10 mouse cellular contexts compared by ENCODE assay signal in genomic region chr4:132628830-132629229, GRCm38 (mm10). TPM values are rescaled to one million over a fixed set of nuclear protein-coding genes. Genes with fewer than 3 reads are reported as not detected.
A peak's percentile ranks its signal among the peaks of the same experiment; 100 is the strongest.
DNase-seq lines count a peak whose midpoint lies in the region; ATAC-seq and TF ChIP-seq lines count a peak whose summit lies in the region.
"Had no signal": no experiment of that assay in that cellular context is flagged by ENCODE, and none has a peak within 500 bp of the region (broad histone marks: within the 10 kb centered on the region; RNA-seq: fewer than 3 reads in every experiment).

No protein-coding gene starts in this region.

- H3K79me2 ChIP-seq in MEL (ENCODE audit: control insufficient read depth, insufficient read depth, low read length, poor library complexity), result no peaks in the 10 kb centered on the region

- no peak for TF ChIP-seq POLR2A in MEL (IDR thresholded peaks at IDR 0.05; ENCODE audit: control insufficient read depth in 1 of 2, insufficient read depth in 1 of 2, low read depth in 1 of 2, low read length in 2 of 2, poor library complexity in 1 of 2)

- no peak overlapping the region for H3K4me2 ChIP-seq in limb, embryonic 11.5 days (ENCODE audit: low read depth, severe bottlenecking)
- no peak overlapping the region for H3K4me2 ChIP-seq in midbrain, embryonic 15.5 days
- H3K4me2 ChIP-seq: embryonic facial prominence, embryonic 12.5 days; limb, embryonic 13.5 days had no signal

- peaks cover 0 to 13% of the 10 kb centered on the region in 2 experiments; a peak in 2 of 4 replicates for H3K36me3 ChIP-seq in MEL (ENCODE audit: control insufficient read depth in 1 of 2, insufficient read depth in 2 of 2, low read length in 2 of 2)
- no peaks in the 10 kb centered on the region for H3K36me3 ChIP-seq in limb, embryonic 11.5 days (ENCODE audit: control insufficient read depth, insufficient read depth, low read length)
- H3K36me3 ChIP-seq in midbrain, embryonic 15.5 days (replicated peaks), result no peaks in the 10 kb centered on the region
- H3K36me3 ChIP-seq: embryonic facial prominence, embryonic 12.5 days; limb, embryonic 13.5 days had no signal

- no peak overlapping the region for H3K27ac ChIP-seq in MEL (ENCODE audit: control insufficient read depth, low read depth, low read length)
- no peak overlapping the region for H3K27ac ChIP-seq in limb, embryonic 11.5 days (replicated peaks; ENCODE audit: low read depth, low read length)
- no peak overlapping the region for H3K27ac ChIP-seq in midbrain, embryonic 15.5 days
- H3K27ac ChIP-seq: embryonic facial prominence, embryonic 12.5 days; limb, embryonic 13.5 days had no signal

- H3K9ac ChIP-seq in MEL (ENCODE audit: control insufficient read depth, low read depth, low read length, poor library complexity, severe bottlenecking), result no peak overlapping the region
- H3K9ac ChIP-seq in limb, embryonic 11.5 days (ENCODE audit: low read length), result no peak overlapping the region
- no peak overlapping the region for H3K9ac ChIP-seq in midbrain, embryonic 15.5 days
- H3K9ac ChIP-seq: embryonic facial prominence, embryonic 12.5 days; limb, embryonic 13.5 days had no signal

- H3K9me3 ChIP-seq in MEL (replicated peaks; ENCODE audit: insufficient read depth, low read length), result no peaks in the 10 kb centered on the region
- no peaks in the 10 kb centered on the region for H3K9me3 ChIP-seq in limb, embryonic 11.5 days (ENCODE audit: control insufficient read depth, low read length)
- no peaks in the 10 kb centered on the region for H3K9me3 ChIP-seq in midbrain, embryonic 15.5 days
- H3K9me3 ChIP-seq: embryonic facial prominence, embryonic 12.5 days; limb, embryonic 13.5 days had no signal

- TF ChIP-seq CTCF in MEL (IDR thresholded peaks at IDR 0.05 in 2 of 3, conservative IDR thresholded peaks at IDR 0.05 in 1 of 3; ENCODE audit: control insufficient read depth in 1 of 3, insufficient read depth in 1 of 3, low read depth in 2 of 3, low read length in 3 of 3, poor library complexity in 1 of 3, severe bottlenecking in 1 of 3), result peak; percentile 64 to 75 (median 72)

- 15% methylated on average over 2 of the region's 2 CpGs for WGBS in limb, embryonic 11.5 days
- WGBS in midbrain, embryonic 15.5 days, result 17% methylated on average over 2 of the region's 2 CpGs

- H3K4me1 ChIP-seq in MEL (ENCODE audit: control insufficient read depth in 1 of 2, insufficient read depth in 2 of 2, low read length in 2 of 2), result peaks cover 4 to 12% of the 10 kb centered on the region in 2 experiments
- no peaks in the 10 kb centered on the region for H3K4me1 ChIP-seq in limb, embryonic 11.5 days (ENCODE audit: control insufficient read depth, insufficient read depth, low read length)
- H3K4me1 ChIP-seq in midbrain, embryonic 15.5 days, result no peaks in the 10 kb centered on the region
- H3K4me1 ChIP-seq: embryonic facial prominence, embryonic 12.5 days; limb, embryonic 13.5 days had no signal

- peak; percentile 35 to 57 for DNase-seq in heart, postnatal 10 days
- no peak for DNase-seq in heart, adult 9 months (ENCODE audit: low spot score in 2 of 2)
- DNase-seq in A20 (ENCODE audit: low read depth, low spot score), result peak; percentile 57
- DNase-seq in MEL (ENCODE audit: low read depth, low spot score), result peak; percentile 62
- peak; percentile 49 for DNase-seq in limb, embryonic 11.5 days (ENCODE audit: low spot score)
- DNase-seq in retina, postnatal 1 day, result peak; percentile 47
- DNase-seq in frontal cortex, postnatal 14 days (ENCODE audit: low spot score in 2 of 2), result no peak

- intact Hi-C loops in heart, postnatal 10 days (cut with DNase I), result no loop called here

- no peak for ATAC-seq in limb, embryonic 11.5 days (ENCODE audit: insufficient number of reproducible peaks, low FRiP score, low TSS enrichment, low read depth)
- no peak for ATAC-seq in midbrain, embryonic 15.5 days (replicated peaks)

- no peak overlapping the region for H3K4me3 ChIP-seq in MEL (ENCODE audit: control insufficient read depth in 1 of 2, insufficient read depth in 1 of 2, low read depth in 2 of 2, low read length in 2 of 2)
- no peak overlapping the region for H3K4me3 ChIP-seq in limb, embryonic 11.5 days (ENCODE audit: low read depth, low read length)
- H3K4me3 ChIP-seq in midbrain, embryonic 15.5 days, result no peak overlapping the region
- H3K4me3 ChIP-seq: embryonic facial prominence, embryonic 12.5 days; limb, embryonic 13.5 days had no signal

- H3K27me3 ChIP-seq in MEL (ENCODE audit: control insufficient read depth in 1 of 2, insufficient read depth in 2 of 2, low read length in 2 of 2), result no peaks in the 10 kb centered on the region
- H3K27me3 ChIP-seq in limb, embryonic 11.5 days (ENCODE audit: control insufficient read depth, insufficient read depth, low read length), result no peaks in the 10 kb centered on the region
- H3K27me3 ChIP-seq in midbrain, embryonic 15.5 days (replicated peaks), result no peaks in the 10 kb centered on the region
- H3K27me3 ChIP-seq: embryonic facial prominence, embryonic 12.5 days; limb, embryonic 13.5 days had no signal

- TF ChIP-seq RAD21 in MEL (IDR thresholded peaks at IDR 0.05; ENCODE audit: low read depth, low read length), result no peak

- no peak for TF ChIP-seq EP300 in MEL (IDR thresholded peaks at IDR 0.05; ENCODE audit: low read depth in 1 of 2, low read length in 2 of 2)

TF ChIP-seq in MEL, 35 proteins besides CTCF, POLR2A, EP300 and RAD21:
- TF ChIP-seq TBP (IDR thresholded peaks at IDR 0.05; ENCODE audit: low read depth, low read length), result no peak
- TF ChIP-seq SMC3 (IDR thresholded peaks at IDR 0.05; ENCODE audit: low read depth, low read length), result peak; percentile 39

RNA-seq across cellular contexts. Expression of gene Eya3, which starts 10.0 kb away (rescaled TPM):
- 10 to 100 TPM; 33.4 to 41.1 TPM for total RNA-seq in heart, postnatal 10 days (2021)
- 21.7 and 24.6 TPM in 2 replicates for total RNA-seq in MEL (2012; rRNA removed)
- polyA plus RNA-seq in MEL (2012; ENCODE audit: insufficient read depth in 1 of 2, insufficient read length in 2 of 2, low read depth in 1 of 2, low replicate concordance in 2 of 2, missing spikeins in 1 of 2), result 100 to 1,000 TPM in 1 of 2 experiments, 10 to 100 TPM in 1; 38.2 to 270 TPM
- polyA plus RNA-seq in limb, embryonic 11.5 days (2014; fragmentation: Nextera tagmentation; extraction: Ambion mirVana), result 34.8 and 40.1 TPM in 2 replicates
- 14.5 and 15.3 TPM in 2 replicates for polyA plus RNA-seq in midbrain, embryonic 15.5 days (2015; fragmentation: Nextera tagmentation; extraction: Ambion mirVana)

Comparison
In these comparisons a context has a peak if more than half of its experiments do, and no peak if none do; other contexts are left out.
1. DNase-seq: peak in heart, postnatal 10 days (2 of 2), A20 (single experiment), MEL (single experiment), limb, embryonic 11.5 days (single experiment) and retina, postnatal 1 day (single experiment); none in heart, adult 9 months (0 of 2) and frontal cortex, postnatal 14 days (0 of 2).